17 mouse cellular contexts compared by ENCODE assay signal in genomic region chr10:44285106-44285505, GRCm38 (mm10). TPM values are rescaled to one million over a fixed set of nuclear protein-coding genes. Genes with fewer than 3 reads are reported as not detected.
DNase-seq lines count a peak whose midpoint lies in the region; TF ChIP-seq lines count a peak whose summit lies in the region.
"Had no signal": no experiment of that assay in that cellular context is flagged by ENCODE, and none has a peak within 500 bp of the region (broad histone marks: within the 10 kb centered on the region; RNA-seq: fewer than 3 reads in every experiment).

No protein-coding gene starts in this region.

- H3K79me2 ChIP-seq in myocyte (ENCODE audit: control insufficient read depth, insufficient read depth), result peaks cover 23% of the 10 kb centered on the region

- peaks cover 10% of the 10 kb centered on the region for H3K36me3 ChIP-seq in myocyte (ENCODE audit: control insufficient read depth, insufficient read depth)

- peak overlapping the region; percentile 48 for H3K4me2 ChIP-seq in myocyte (ENCODE audit: low read depth)
- H3K4me2 ChIP-seq: heart, embryonic 11.5 days; hindbrain, embryonic 12.5 days; hindbrain, embryonic 15.5 days had no signal

- TF ChIP-seq POLR2A in myocyte (IDR thresholded peaks at IDR 0.05; ENCODE audit: insufficient read length, low read depth), result no peak

- H3K27me3 ChIP-seq in myocyte (ENCODE audit: control insufficient read depth, insufficient read depth, insufficient read length), result no peaks in the 10 kb centered on the region
- H3K27me3 ChIP-seq: hindbrain, embryonic 12.5 days; hindbrain, embryonic 15.5 days had no signal

- no peak overlapping the region for H3ac ChIP-seq in myocyte (ENCODE audit: control insufficient read depth, insufficient read length)

- no peak overlapping the region for H3K4me3 ChIP-seq in myocyte
- H3K4me3 ChIP-seq: forebrain, embryonic 10.5 days; hindbrain, embryonic 12.5 days; hindbrain, embryonic 15.5 days had no signal

- peak; percentile 18 for DNase-seq in layer of hippocampus, adult 11-12 months (ENCODE audit: low spot score)
- DNase-seq in layer of hippocampus, postnatal 25 days (ENCODE audit: extremely low spot score in 1 of 2, low spot score in 1 of 2), result no peak
- DNase-seq in layer of hippocampus, adult 9-11 months, result peak; percentile 27
- DNase-seq in layer of hippocampus, postnatal 36 days, result no peak
- DNase-seq in embryo, embryonic 11 days, result no peak
- DNase-seq: adrenal gland, adult 2 months; adrenal gland, postnatal 14 days; cerebellum, adult 11-12 months; cerebellum, adult 8-10 months; cerebellum, postnatal 10 days; cerebellum, postnatal 36 days; gastrocnemius, postnatal 10 days had no signal

TF ChIP-seq in myocyte, 11 proteins besides CTCF, POLR2A, EP300 and RAD21:
- peak; percentile 67 for TF ChIP-seq TCF12 (IDR thresholded peaks at IDR 0.05; ENCODE audit: insufficient read depth, poor library complexity, severe bottlenecking)
- peak; percentile 88 to 95 (median 91) for TF ChIP-seq MYOD1 (IDR thresholded peaks at IDR 0.05; ENCODE audit: control insufficient read depth in 1 of 3, insufficient read length in 2 of 3, low read depth in 2 of 3)
- no peak for TF ChIP-seq SRF (IDR thresholded peaks at IDR 0.05; ENCODE audit: control insufficient read depth, insufficient read length, low read depth)
- no peak for TF ChIP-seq USF1 (IDR thresholded peaks at IDR 0.05; ENCODE audit: low read depth)
- TF ChIP-seq TCF3 (IDR thresholded peaks at IDR 0.05; ENCODE audit: insufficient read length, low read depth), result peak; percentile 19
- TF ChIP-seq REST (IDR thresholded peaks at IDR 0.05; ENCODE audit: insufficient read depth, insufficient read length), result no peak
- TF ChIP-seq MAX (IDR thresholded peaks at IDR 0.05; ENCODE audit: low read depth), result no peak
- TF ChIP-seq MYOG (IDR thresholded peaks at IDR 0.05; ENCODE audit: control insufficient read depth in 1 of 3, insufficient read depth in 1 of 3, insufficient read length in 2 of 3, low read depth in 2 of 3), result peak in 2 of 3 experiments; percentile 45 to 86
- no peak for TF ChIP-seq POLR2AphosphoS2 (IDR thresholded peaks at IDR 0.05; ENCODE audit: insufficient read length, low read depth)
- TF ChIP-seq CEBPB (IDR thresholded peaks at IDR 0.05; ENCODE audit: insufficient read depth, poor library complexity, severe bottlenecking), result no peak
- no peak for TF ChIP-seq E2F4 (IDR thresholded peaks at IDR 0.05; ENCODE audit: insufficient read depth)

RNA-seq across cellular contexts. Expression of gene Atg5, which starts 16.9 kb away (rescaled TPM):
- 10 to 100 TPM; 20.9 to 22.6 TPM for total RNA-seq in layer of hippocampus, postnatal 25 days (2021)
- 10 to 100 TPM; 23.4 to 23.9 TPM for total RNA-seq in layer of hippocampus, postnatal 36 days (2021)
- polyA plus RNA-seq in myocyte (2012; fragmentation: generic; extraction: Trizol), result 12.7 TPM

Comparison
In these comparisons a context has a peak if more than half of its experiments do, and no peak if none do; other contexts are left out.
1. DNase-seq: peak in layer of hippocampus, adult 11-12 months (single experiment) and layer of hippocampus, adult 9-11 months (single experiment); none in layer of hippocampus, postnatal 25 days (0 of 2), layer of hippocampus, postnatal 36 days (0 of 2) and embryo, embryonic 11 days (single experiment).